Mouse (Mus musculus) MEL (cell line): Measurements from ENCODE around the gene Dync1i2.

Experiments
- CTCF ChIP-seq, 3 experiments: IDR thresholded peaks in 2 of 3; conservative IDR thresholded peaks in 1 of 3; 2 replicates each; pipeline ENCODE4 v1.5.1; 2011 to 2012; ENCODE audit warnings: low read length in 3 of 3, low read depth in 2 of 3, mild to moderate bottlenecking in 2 of 3, improper control_type of control experiment in 1 of 3, inconsistent platforms in 1 of 3, mixed read lengths in 1 of 3, moderate library complexity in 1 of 3; ENCODE audit not compliant: control insufficient read depth in 1 of 3, insufficient read depth in 1 of 3, poor library complexity in 1 of 3, severe bottlenecking in 1 of 3
- EP300 ChIP-seq, 2 experiments: IDR thresholded peaks; 2 replicates each; pipeline ENCODE4 v1.6.1; 2011; ENCODE audit warnings: improper control_type of control experiment in 2 of 2, low read length in 2 of 2, low read depth in 1 of 2, mild to moderate bottlenecking in 1 of 2
- GATA1 ChIP-seq: IDR thresholded peaks from 2 replicates; pipeline ENCODE4 v1.6.1; 2011; ENCODE audit warnings: low read depth, low read length, improper control_type of control experiment
- MEF2A ChIP-seq: IDR thresholded peaks from 2 replicates; pipeline ENCODE4 v1.6.1; 2014; ENCODE audit warnings: low read depth, mild to moderate bottlenecking, inconsistent platforms, low read length, improper control_type of control experiment; ENCODE audit not compliant: poor library complexity, insufficient replicate concordance, severe bottlenecking; ENCODE audit errors: extremely low read depth
- MYB ChIP-seq: IDR thresholded peaks from 2 replicates; pipeline ENCODE4 v1.6.1; 2011; ENCODE audit warnings: mild to moderate bottlenecking, low read depth, low read length, improper control_type of control experiment
- POLR2A ChIP-seq, 2 experiments: IDR thresholded peaks; 2 replicates each; pipeline ENCODE4 v1.6.1; 2011 to 2012; ENCODE audit warnings: low read length in 2 of 2, mild to moderate bottlenecking in 2 of 2, control low read depth in 1 of 2, improper control_type of control experiment in 1 of 2, low read depth in 1 of 2, moderate library complexity in 1 of 2; ENCODE audit not compliant: control insufficient read depth in 1 of 2, insufficient read depth in 1 of 2, poor library complexity in 1 of 2
- SIN3A ChIP-seq: IDR thresholded peaks from 2 replicates; pipeline ENCODE4 v1.6.1; 2012; ENCODE audit warnings: low read length, improper control_type of control experiment, inconsistent platforms
- USF2 ChIP-seq, 2 experiments: IDR thresholded peaks; 2 replicates each; pipeline ENCODE4 v1.6.1; 2011 to 2012; ENCODE audit warnings: improper control_type of control experiment in 2 of 2, low read length in 2 of 2, borderline replicate concordance in 1 of 2, inconsistent platforms in 1 of 2, low read depth in 1 of 2, mild to moderate bottlenecking in 1 of 2; ENCODE audit not compliant: insufficient read depth in 1 of 2

DNA sequence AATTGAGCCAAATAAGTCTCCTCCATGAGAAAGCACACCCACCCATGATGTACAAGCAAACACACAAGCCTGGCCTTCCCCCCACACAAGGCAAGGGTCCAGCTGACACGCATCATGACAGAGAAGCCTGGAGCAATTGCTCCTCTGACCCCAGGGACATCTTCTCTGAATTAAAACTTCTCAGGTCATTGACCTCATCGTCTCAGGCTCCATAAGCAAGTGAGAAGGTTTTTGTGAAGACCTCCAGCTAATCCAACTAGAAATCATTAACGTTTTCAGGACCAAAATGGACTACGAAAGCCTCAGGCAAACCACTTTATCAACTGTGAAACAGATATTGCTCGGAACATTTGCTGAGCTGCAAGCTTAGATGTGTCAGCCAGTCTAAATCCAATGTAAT is 80.1 kb downstream of the Dync1i2 start:
- TF ChIP-seq CTCF (IDR thresholded peaks at IDR 0.05 in 2 of 3, conservative IDR thresholded peaks at IDR 0.05 in 1 of 3; ENCODE audit: control insufficient read depth in 1 of 3, insufficient read depth in 1 of 3, low read depth in 2 of 3, low read length in 3 of 3, poor library complexity in 1 of 3, severe bottlenecking in 1 of 3) (no peak), MYB (no peak), POLR2A (IDR thresholded peaks at IDR 0.05; ENCODE audit: control insufficient read depth in 1 of 2, insufficient read depth in 1 of 2, low read depth in 1 of 2, low read length in 2 of 2, poor library complexity in 1 of 2) (no peak), EP300 (IDR thresholded peaks at IDR 0.05; ENCODE audit: low read depth in 1 of 2, low read length in 2 of 2) (no peak), SIN3A (no peak), GATA1 (no peak), USF2 (IDR thresholded peaks at IDR 0.05; ENCODE audit: borderline replicate concordance in 1 of 2, insufficient read depth in 1 of 2, low read depth in 1 of 2, low read length in 2 of 2) (no peak), MEF2A (no peak)
